22 mouse cellular contexts compared by ENCODE assay signal in the genomic region with DNA sequence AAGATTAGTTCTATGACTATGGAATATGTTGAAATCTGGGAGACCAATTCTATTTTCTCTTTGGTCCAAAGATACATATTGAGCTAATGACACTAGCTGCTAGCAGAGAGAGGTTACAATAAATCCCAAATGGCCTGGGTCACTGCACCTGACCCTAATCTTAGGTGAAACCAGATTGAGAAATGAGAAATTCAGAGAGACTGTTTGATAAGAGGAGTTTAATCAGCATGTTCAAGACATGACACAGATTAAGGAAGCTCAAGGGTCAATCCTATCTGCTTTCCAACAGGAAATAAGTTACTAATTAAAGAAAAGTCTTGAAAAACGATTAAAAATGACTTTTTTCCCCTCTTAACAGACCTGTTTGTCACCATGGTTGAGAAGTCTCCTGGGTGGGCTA.
"Had no signal": no experiment of that assay in that cellular context is flagged by ENCODE, and none has a peak within 500 bp of the region (broad histone marks: within the 10 kb centered on the region; RNA-seq: fewer than 3 reads in every experiment).

No protein-coding gene starts in this region.

- H3K9me3 ChIP-seq: heart, embryonic 12.5 days; hindbrain, embryonic 13.5 days; hindbrain, embryonic 15.5 days; limb, embryonic 13.5 days; limb, embryonic 15.5 days; liver, embryonic 13.5 days; liver, embryonic 15.5 days had no signal

- H3K9ac ChIP-seq: forebrain, postnatal 0 days; heart, embryonic 12.5 days; hindbrain, embryonic 13.5 days; hindbrain, embryonic 15.5 days; limb, embryonic 13.5 days; limb, embryonic 15.5 days; liver, embryonic 13.5 days; liver, embryonic 15.5 days had no signal

- H3K36me3 ChIP-seq: heart, embryonic 12.5 days; hindbrain, embryonic 13.5 days; hindbrain, embryonic 15.5 days; limb, embryonic 13.5 days; limb, embryonic 15.5 days; liver, embryonic 13.5 days; liver, embryonic 15.5 days had no signal

- DNase-seq: forebrain, postnatal 0 days; gastrocnemius, postnatal 14 days; gastrocnemius, postnatal 36 days; heart, adult 11 months; heart, adult 2 months; heart, postnatal 14 days; heart, postnatal 36 days; kidney, adult 18-20 months; kidney, postnatal 10 days; kidney, postnatal 25 days; kidney, postnatal 4 days; left cerebral cortex, postnatal 4 days; liver, embryonic 13.5 days had no signal

- H3K4me1 ChIP-seq: heart, embryonic 12.5 days; hindbrain, embryonic 13.5 days; hindbrain, embryonic 15.5 days; limb, embryonic 15.5 days; liver, embryonic 13.5 days; liver, embryonic 15.5 days had no signal

- H3K4me2 ChIP-seq: heart, embryonic 12.5 days; hindbrain, embryonic 13.5 days; hindbrain, embryonic 15.5 days; limb, embryonic 13.5 days; limb, embryonic 15.5 days; liver, embryonic 11.5 days; liver, embryonic 13.5 days; liver, embryonic 15.5 days had no signal

- H3K27ac ChIP-seq: heart, adult 2 months; hindbrain, embryonic 13.5 days; hindbrain, embryonic 15.5 days; hindbrain, postnatal 0 days; layer of hippocampus, adult 2 months; limb, embryonic 13.5 days; limb, embryonic 15.5 days; liver, embryonic 13.5 days; liver, embryonic 15.5 days had no signal

- ATAC-seq: forebrain, postnatal 0 days; hindbrain, postnatal 0 days had no signal

- H3K27me3 ChIP-seq: heart, embryonic 12.5 days; hindbrain, embryonic 13.5 days; hindbrain, embryonic 15.5 days; limb, embryonic 13.5 days; limb, embryonic 15.5 days; liver, embryonic 13.5 days; liver, embryonic 15.5 days had no signal

- H3K4me3 ChIP-seq: heart, adult 2 months; heart, embryonic 12.5 days; hindbrain, embryonic 13.5 days; hindbrain, embryonic 15.5 days; layer of hippocampus, adult 2 months; limb, embryonic 13.5 days; limb, embryonic 15.5 days; liver, embryonic 13.5 days; liver, embryonic 15.5 days had no signal
